Mouse (Mus musculus) c-Kit-positive CD71-positive TER-119-negative erythroid progenitor cells, embryonic 14.5 days (primary cell): ENCODE data around the gene Chil5.
"Not testable (repeated sequence)": the region's sequence is repeated elsewhere in the genome, so short reads cannot be mapped to it uniquely, and the experiment has no call there.

Experiments
- DNase-seq: peaks from one replicate; pipeline ENCODE4 v3.0.0-alpha.2; 2013; ENCODE audit warnings: low read depth

Chil5 gene

DNA sequence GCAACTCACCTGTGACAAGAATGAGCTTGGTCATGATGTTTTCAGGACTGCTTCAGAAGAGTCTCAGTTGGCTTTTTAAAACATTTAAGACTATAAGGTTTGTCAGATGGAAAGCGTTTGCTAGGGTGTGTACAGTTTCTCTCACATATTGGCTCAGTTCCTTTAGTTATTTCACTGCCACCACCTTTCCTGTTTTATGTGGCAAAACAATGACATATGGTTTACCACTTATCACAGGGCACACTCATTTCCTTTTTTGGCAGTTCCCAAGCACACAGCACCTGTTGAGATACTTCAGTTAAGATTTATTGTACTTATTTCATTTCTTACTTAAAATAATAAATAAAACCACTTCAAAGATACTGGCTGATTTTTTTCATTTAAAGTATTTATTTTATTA is at the start of gene Chil5:
Chil5 (minus strand) TSS at position 34 of the 400 bp plus-strand sequence.
- DNase-seq = no peak

DNA sequence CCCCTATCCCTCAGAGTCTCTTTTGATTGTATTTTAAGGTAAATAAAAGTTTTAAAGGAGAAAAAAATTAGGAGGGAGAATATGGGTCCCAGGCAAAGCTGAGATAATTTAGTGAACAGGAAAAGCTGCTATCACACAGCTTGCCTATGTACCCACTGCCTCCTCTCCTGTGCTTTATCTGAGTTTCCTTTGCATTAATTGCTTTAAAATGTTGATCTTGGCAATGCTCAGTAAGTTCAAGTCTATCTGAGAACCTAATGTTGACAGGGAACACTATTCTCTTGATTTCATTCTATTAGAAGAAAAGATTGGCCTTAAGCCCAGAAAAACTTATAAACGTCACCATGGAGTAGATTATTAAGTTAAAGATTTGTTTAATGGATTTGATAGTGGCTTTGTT is 42.2 kb upstream of the Chil5 start:
- no peak for DNase-seq

- no peak for DNase-seq
These were observed 38.4 kb upstream of the Chil5 start for GRCm38 (mm10) chr3:106070994-106071393.

DNA sequence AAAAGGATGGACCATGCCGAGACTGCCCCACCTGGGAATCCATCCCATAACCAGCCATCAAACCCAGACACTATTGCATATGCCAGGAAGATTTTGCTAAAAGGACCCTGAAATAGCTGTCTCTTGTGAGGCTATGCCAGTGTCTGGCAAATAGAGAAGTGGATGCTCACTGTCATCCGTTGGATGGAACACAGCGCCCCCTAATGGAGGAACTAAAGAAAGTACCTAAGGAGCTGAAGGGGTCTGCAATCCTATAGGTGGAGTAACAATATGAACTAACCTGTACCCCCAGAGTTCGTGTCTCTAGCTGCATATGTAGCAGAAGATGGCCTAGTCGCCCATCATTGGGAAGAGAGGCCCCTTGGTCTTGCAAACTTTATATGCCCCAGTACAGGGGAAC is 35.1 kb upstream of the Chil5 start:
- DNase-seq = peak; percentile 15

DNA sequence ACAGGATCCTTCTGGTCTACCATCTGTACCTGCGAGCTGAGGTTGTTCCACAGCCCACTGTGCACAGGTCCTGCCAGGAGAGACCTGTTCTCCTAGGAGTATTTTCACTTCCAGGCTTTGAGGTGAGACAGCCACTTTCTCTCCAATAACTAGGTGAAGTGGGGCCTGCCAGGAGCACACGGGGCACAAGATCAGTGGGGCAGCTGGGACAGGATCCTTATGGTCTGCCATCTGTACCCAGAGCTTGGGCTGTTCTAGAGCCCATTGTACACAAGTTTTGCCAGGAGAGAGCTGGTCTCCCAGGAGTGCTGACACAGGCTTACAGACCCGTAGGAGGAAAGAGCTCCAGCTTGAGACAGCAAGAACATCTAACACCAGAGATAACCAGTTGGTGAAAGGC is 25.4 kb upstream of the Chil5 start:
- DNase-seq = no peak

DNA sequence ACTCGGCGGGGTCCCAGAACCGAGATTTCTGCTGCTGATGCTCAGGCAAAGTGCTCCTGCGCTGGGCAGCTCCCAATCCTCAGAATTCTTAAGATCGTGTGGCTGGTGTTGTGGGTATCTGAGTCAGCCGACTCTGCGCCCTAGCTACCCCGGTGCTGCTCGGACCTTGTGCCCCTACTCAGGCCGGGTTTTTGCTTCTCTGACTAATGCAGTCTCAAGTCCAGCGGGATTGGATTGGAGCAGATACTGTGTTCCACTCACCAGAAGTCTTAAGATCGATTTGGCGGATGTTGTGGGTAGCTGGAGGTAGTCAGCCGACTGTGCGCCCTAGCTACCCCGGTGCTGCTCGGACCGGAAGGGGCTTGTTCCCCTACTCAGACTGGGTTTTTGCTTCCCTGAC is 19.3 kb upstream of the Chil5 start:
- no peak for DNase-seq

DNA sequence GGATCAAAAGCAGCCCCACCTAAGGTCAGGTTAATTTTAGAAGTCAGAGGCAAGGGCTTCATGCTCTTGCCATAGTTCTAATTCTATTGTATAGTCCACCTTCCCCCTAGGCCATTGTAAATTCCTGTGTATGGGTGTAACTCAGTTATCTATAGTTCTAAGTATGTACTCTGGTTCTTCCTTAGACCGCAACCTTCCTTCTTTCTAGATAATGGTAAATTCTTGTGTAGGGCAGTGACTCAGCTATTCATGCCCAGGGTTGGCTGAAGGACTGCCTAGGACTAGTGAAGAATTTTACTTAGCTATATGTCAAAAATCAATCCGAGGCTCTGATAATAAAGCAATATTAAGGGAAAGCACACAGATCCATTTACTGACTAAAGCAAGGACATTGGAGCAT is 7.7 kb upstream of the Chil5 start:
- peak; percentile 11 for DNase-seq

DNA sequence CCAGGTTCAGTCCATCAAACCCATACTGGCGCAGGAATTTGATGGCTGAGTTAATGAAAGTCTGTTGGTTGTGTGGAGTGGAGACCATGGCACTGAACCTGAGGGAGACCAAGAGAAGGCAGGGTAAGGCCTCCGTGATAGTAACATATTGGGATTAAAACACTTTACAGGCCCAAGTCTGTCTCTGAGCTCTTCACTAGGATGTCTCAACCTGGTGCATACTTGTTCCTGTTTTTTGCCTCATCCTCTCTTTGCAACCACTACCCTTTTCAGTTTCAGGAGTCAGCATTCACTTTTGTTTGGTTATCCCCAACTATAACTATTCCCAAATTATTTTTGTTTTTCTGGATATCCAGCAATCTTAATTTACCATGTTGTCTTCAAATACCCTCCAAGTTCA is 8.5 kb downstream of the Chil5 start:
- no peak for DNase-seq

- no peak for DNase-seq
These were observed 10.8 kb downstream of the Chil5 start for GRCm38 (mm10) chr3:106021840-106022239.

- DNase-seq = no peak
These were observed 18.1 kb downstream of the Chil5 start, which contains the start of gene Pifo for GRCm38 (mm10) chr3:106014546-106014945. Pifo (minus strand) TSS chr3:106014646.

DNA sequence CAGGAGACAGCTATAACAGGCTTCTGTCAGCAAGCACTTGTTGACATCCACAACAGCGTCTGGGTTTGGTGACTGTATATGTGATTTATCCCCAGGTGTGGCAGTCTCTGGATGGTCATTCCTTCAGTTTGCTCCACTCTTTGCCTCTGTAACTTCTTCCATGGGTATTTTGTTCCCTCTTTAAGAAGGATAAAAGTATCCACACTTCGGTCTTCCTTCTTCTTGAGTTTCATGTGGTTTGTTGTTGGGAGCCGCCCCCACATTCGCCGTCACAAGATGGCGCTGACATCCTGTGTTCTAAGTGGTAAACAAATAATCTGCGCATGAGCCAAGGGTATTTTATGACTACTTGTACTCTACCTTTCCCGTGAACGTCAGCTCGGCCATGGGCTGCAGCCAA is 29.3 kb downstream of the Chil5 start:
- not testable (repeated sequence) for DNase-seq

DNA sequence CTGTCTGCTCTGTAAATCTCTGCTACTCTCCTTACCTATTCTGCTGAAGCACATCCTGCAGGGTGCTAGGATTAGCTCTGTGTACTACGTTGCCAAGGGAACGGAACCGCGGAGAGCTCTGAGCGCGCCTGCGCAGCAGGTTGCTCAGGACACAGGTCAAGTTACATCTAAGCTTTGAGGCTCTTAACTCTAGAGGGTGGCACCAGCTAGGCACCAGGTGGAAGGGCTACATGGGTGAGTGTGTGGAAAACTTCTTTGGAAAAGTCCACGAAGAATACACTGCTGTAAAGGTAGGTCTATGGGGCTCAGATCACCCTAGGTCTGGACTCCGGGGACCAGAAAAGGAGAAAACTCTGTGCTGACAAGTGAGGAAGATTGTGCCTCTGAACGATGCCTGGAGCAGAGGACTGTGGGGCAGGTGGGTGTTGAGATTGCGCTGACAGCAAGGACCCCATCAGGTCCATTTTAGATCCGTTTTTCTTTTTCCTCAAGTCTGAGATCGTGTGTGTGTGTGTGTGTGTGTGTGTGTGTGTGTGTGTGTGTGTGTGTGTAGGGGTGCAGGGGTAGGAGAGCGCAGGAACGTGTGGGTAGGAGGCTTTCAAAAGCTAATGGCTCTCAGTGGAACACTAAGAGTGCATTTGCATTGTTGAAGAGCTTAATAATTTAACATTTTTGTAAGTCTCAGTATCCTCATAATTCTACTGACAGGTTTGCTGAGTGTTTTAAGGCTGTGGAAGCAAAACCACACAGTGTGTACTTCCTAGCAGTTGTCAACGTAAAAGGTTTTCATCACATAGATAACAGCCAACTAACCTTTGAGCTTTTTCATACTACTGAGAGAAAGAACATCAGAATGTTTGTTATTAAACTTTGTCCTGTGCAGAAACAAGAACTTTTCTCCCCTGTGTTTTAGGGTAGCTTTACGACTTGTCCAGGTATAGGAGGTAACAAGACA is 30.9 kb downstream of the Chil5 start:
- DNase-seq = no peak

GRCm38 (mm10) chr3:106000707-106001375 is 31.8 kb downstream of the Chil5 start:
- no peak for DNase-seq

DNA sequence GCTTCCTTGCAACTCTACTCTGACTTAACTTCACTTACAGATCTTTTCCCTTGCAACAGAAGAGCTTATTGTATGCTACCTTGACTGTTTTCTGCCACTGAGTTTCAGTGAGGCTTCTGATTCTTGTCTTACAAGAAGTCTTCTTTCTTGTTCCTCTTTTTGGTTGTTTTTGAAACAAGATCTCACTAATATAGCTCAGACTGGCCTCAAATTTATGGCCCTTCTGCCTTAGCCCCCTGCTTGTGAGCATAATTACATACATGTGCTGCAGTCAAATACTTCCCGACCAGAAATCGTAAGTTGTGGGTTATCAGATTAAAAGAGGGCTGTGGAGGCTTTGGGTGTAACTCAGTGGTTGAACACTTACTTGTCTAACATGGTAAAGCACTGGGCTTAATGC is 37.9 kb downstream of the Chil5 start:
- no peak for DNase-seq

DNA sequence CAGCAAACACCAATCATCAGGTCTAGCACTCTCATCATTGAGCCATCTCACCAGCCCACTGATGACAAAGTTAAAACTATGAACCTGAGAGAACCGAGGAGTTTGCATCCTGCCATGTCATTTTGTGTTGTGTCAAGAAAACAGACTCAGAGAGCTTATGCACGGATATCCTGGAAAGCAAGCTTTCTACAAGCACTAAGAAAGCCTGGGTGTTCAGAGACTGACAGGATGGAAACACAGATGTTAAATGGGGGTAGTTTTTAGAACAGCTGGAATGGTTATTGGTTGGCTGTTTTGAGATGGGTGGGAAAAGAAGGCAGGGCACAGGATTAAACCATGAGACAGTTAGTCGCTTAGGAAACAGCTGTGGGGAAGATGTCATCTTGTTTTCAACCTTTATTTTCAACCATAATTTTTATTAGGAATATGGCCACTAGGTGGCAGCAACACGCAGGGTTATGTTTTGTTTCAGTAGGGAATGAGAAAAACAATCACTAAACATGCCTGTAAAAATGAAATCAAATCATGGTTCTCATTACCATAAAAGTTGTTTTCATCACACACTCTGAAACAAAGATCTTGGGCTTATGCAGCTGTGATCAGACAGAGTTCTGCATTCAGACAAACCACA is 40.8 kb downstream of the Chil5 start:
- DNase-seq = peak; percentile 42

DNA sequence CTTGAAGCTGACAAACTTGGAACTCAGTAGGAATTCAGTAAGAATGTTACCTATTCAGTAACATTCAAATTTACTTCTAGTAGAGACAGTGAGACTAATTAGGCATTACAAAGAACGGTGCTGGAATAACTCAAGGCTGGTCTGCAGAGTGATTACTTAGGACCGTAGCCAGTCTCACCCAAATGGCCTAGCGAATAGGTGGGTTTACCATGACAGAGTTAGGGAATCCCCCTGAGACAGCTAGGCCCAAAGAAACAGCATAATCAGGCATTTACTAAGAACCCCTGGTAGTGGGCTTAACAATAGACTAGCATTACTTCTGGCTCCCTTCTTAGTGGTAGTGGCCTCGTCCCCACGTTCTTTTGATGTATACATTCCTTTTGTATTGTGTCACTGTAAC is 43.0 kb downstream of the Chil5 start:
- not testable (repeated sequence) for DNase-seq

- DNase-seq = no peak
These were observed 58.4 kb downstream of the Chil5 start for GRCm38 (mm10) chr3:105974174-105974573.

DNA sequence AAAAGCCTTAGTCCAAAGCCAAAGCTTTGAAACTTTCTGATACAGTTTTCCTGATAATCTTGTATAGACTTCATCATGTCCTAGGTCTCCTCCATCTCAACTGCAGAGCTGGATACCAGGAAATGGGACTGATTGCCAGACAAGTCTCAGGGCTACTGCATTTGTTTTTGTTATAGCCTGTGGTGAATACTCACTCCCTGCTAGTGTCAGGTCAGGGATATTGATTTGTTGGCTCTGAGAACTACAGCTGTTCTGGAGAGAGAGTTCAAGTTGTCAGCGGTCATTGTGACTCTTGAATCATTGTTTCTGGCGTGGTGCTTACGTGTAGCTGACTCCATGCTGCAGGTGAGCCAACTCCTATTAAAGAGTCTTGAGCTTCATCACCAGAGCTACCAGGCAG is 59.2 kb downstream of the Chil5 start, which contains the start of gene Ovgp1:
Ovgp1 (plus strand) TSS at position 301 of the 400 bp plus-strand sequence.
- DNase-seq = no peak

GRCm38 (mm10) chr3:105971831-105972446 is 60.7 kb downstream of the Chil5 start:
- DNase-seq = no peak
